Mouse (Mus musculus): ENCODE results near the gene Asb11. TPM values are rescaled to one million over a fixed set of nuclear protein-coding genes. Genes with fewer than 3 reads are reported as not detected.

The Asb11 gene
- polyA plus RNA-seq (2014; fragmentation: Nextera tagmentation; extraction: Ambion mirVana) = not detected in 2 replicates

DNA sequence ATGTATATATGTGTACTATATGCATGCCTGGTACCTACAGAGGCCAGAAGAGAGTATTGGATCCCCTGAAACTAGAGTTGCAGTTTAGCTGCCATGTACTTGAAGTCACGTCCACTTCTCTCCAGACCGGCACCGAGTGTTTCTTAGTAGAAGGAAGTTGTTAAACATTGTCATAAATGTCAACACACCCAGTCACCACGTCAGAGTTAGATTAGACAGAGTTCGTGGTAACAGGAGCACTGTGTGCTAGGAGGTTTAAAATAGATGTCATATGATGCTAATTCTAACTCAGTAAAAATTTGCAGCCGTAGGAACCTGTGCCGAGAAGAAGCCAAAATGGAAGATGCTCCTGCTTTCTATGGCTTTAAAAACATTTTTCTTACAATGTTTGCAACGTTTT is at the start of gene Asb11:
Gene Asb11 (plus strand): TSS at position 286 of the 400 bp plus-strand sequence.
- peaks cover 2% of the 10 kb centered on the region; the same call in 1 of the 2 replicates for H3K27me3 ChIP-seq (ENCODE audit: control insufficient read depth, insufficient read depth, low read length)

DNA sequence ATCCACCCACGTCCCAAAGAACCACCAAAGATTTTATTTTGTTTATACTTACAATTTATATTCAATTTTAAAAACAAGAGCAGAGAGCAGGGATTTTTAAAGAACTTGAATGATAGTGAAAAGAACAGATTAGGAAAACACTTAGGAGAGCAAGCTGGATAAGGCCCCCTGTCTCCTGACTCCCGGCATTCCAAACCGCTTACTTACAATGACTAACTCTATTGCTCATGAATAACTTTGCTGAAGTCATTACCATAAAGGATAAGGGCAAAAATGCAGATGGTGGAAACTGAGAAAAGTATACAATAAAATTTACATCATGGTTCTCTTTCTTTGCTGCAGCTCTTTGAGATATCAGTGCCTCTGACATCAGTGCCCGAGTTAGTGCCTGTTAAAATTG is 42.7 kb upstream of the Asb11 start:
- no peak for DNase-seq (ENCODE audit: low spot score)
- Histone ChIP-seq H3K9me3 (ENCODE audit: control insufficient read depth, low read length) (no peaks in the 10 kb centered on the region), H3K4me1 (replicated peaks; ENCODE audit: control insufficient read depth, insufficient read depth, low read length) (no peaks in the 10 kb centered on the region), H3K36me3 (ENCODE audit: control insufficient read depth, insufficient read depth, low read length) (no peaks in the 10 kb centered on the region), H3K4me2 (ENCODE audit: low read depth, low read length, severe bottlenecking) (no peak overlapping the region), H3K27me3 (ENCODE audit: control insufficient read depth, insufficient read depth, low read length) (no peaks in the 10 kb centered on the region), H3K27ac (ENCODE audit: low read depth, low read length) (no peak overlapping the region), H3K4me3 (ENCODE audit: low read depth, low read length) (no peak overlapping the region), H3K9ac (ENCODE audit: low read length) (no peak overlapping the region)
- ATAC-seq (replicated peaks; ENCODE audit: low FRiP score) = no peak
- WGBS = 78% methylated on average over 4 of the region's 4 CpGs

More for the DNA sequence above, at the start of gene Asb11:
- no peak within 1 kb of the TSS for H3K9ac ChIP-seq (ENCODE audit: low read length)
- no peak within 1 kb of the TSS for H3K4me3 ChIP-seq (ENCODE audit: low read depth, low read length)
- ATAC-seq (replicated peaks; ENCODE audit: low FRiP score) (no peak), DNase-seq (ENCODE audit: low spot score) (no peak)
- no peak within 1 kb of the TSS for H3K4me2 ChIP-seq (ENCODE audit: low read depth, low read length, severe bottlenecking)
- H3K4me1 ChIP-seq (replicated peaks; ENCODE audit: control insufficient read depth, insufficient read depth, low read length) = no peaks in the 10 kb centered on the region
- no peak within 1 kb of the TSS for H3K27ac ChIP-seq (ENCODE audit: low read depth, low read length)
- 83% methylated on average over 8 of the region's 8 CpGs for WGBS
- no peaks in the 10 kb centered on the region for H3K36me3 ChIP-seq (ENCODE audit: control insufficient read depth, insufficient read depth, low read length)
- no peaks in the 10 kb centered on the region for H3K9me3 ChIP-seq (ENCODE audit: control insufficient read depth, low read length)

DNA sequence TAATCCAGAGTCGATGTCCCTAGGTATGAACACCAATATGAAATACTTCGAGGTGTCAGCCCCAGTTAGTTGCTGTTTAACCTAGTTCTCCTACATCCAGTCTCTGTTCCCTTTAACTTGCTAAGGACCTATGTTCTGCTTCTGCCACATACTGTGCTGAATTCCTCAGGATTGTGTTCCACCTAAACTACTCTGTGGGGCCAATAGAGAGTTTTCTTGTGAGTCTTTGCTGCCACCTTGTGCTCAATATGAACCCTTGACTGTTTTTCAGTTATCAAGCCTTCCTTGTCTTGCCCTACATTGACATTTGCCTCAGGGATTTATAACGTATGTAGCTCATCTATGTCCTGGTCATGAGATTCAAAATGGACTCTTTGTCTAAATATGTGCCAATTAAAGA is 38.3 kb upstream of the Asb11 start:
- Histone ChIP-seq H3K4me1 (replicated peaks; ENCODE audit: control insufficient read depth, insufficient read depth, low read length) (no peaks in the 10 kb centered on the region), H3K4me3 (ENCODE audit: low read depth, low read length) (no peak overlapping the region), H3K27me3 (ENCODE audit: control insufficient read depth, insufficient read depth, low read length) (no peaks in the 10 kb centered on the region), H3K36me3 (ENCODE audit: control insufficient read depth, insufficient read depth, low read length) (no peaks in the 10 kb centered on the region), H3K27ac (ENCODE audit: low read depth, low read length) (no peak overlapping the region), H3K9ac (ENCODE audit: low read length) (no peak overlapping the region), H3K4me2 (ENCODE audit: low read depth, low read length, severe bottlenecking) (no peak overlapping the region), H3K9me3 (ENCODE audit: control insufficient read depth, low read length) (no peaks in the 10 kb centered on the region)
- ATAC-seq (replicated peaks; ENCODE audit: low FRiP score) (0 out of 2 replicates have a peak, but pooled peaks have one; percentile 21), DNase-seq (ENCODE audit: low spot score) (no peak)
- WGBS = 58% methylated on average over 3 of the region's 3 CpGs

DNA sequence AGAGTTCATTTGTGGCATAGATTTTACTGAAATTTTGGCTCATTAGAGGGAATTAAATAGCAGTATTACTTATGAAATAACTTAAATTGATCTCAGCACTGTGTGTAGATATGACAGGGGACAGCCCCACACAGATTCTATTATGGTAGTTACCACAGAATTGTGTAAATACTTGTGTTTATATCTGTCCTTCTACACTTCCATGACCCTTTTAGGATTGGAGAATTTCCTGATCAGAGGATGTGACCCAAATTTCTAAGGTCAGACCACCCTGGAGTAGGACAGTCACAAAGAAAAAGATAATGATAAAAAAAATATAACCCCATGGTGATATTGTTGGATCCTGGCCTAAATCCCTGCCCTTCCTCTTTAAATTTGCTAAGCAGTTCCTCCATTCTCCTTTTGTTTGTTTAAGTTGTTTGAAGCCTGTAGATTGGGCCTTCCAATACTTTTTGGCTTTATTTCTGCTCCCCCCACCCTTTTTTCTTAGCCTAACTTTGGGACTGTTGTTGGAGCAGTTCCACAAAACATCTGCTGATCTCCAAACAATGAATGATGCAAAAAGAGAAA is 31.6 kb upstream of the Asb11 start:
- Histone ChIP-seq H3K27ac (ENCODE audit: low read depth, low read length) (no peak overlapping the region), H3K9ac (ENCODE audit: low read length) (no peak overlapping the region), H3K27me3 (ENCODE audit: control insufficient read depth, insufficient read depth, low read length) (peaks cover 2% of the 10 kb centered on the region; the same call in 1 of the 2 replicates), H3K4me1 (replicated peaks; ENCODE audit: control insufficient read depth, insufficient read depth, low read length) (no peaks in the 10 kb centered on the region), H3K36me3 (ENCODE audit: control insufficient read depth, insufficient read depth, low read length) (no peaks in the 10 kb centered on the region), H3K4me2 (ENCODE audit: low read depth, low read length, severe bottlenecking) (no peak overlapping the region), H3K4me3 (ENCODE audit: low read depth, low read length) (no peak overlapping the region), H3K9me3 (ENCODE audit: control insufficient read depth, low read length) (no peaks in the 10 kb centered on the region)
- ATAC-seq (replicated peaks; ENCODE audit: low FRiP score) = no peak
- DNase-seq (ENCODE audit: low spot score) = no peak

GRCm38 (mm10) chrX:164406133-164407022 is 30.4 kb upstream of the Asb11 start:
- Histone ChIP-seq H3K4me2 (ENCODE audit: low read depth, low read length, severe bottlenecking) (no peak overlapping the region), H3K9me3 (ENCODE audit: control insufficient read depth, low read length) (no peaks in the 10 kb centered on the region), H3K36me3 (ENCODE audit: control insufficient read depth, insufficient read depth, low read length) (no peaks in the 10 kb centered on the region), H3K27ac (ENCODE audit: low read depth, low read length) (no peak overlapping the region), H3K4me1 (replicated peaks; ENCODE audit: control insufficient read depth, insufficient read depth, low read length) (no peaks in the 10 kb centered on the region), H3K9ac (ENCODE audit: low read length) (no peak overlapping the region), H3K27me3 (ENCODE audit: control insufficient read depth, insufficient read depth, low read length) (peaks cover 2% of the 10 kb centered on the region; the same call in 1 of the 2 replicates), H3K4me3 (ENCODE audit: low read depth, low read length) (no peak overlapping the region)
- ATAC-seq (replicated peaks; ENCODE audit: low FRiP score) = no peak
- WGBS = 80% methylated on average over 9 of the region's 9 CpGs
- no peak for DNase-seq (ENCODE audit: low spot score)

DNA sequence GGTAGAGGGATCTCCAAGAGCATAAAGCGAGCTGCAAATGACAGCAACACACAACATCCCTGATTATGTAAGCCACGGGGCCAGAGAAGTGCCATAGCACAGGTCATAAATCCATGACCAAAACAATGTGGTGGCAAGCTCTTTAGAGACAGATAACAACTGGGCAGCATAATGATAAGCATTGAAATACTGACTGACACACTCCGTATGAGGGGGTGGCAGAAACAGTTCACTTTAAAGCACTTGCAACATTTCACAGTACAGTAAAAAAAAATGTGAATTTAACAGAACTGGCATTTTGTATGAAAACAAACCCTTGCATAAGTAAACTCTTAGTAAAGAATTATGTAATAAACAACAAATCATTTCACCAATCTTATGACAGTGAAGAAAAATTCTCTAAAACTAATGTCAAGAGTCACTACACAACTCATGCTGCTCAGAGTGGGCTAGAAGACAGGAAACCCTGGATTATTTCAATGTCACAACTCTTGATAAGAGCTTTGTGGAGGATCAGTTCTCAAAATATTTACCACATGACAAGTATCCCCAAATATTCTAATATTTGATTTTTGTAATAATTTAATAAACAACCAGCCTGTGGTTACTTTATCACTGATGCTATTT is 28.4 kb upstream of the Asb11 start:
- Histone ChIP-seq H3K4me1 (replicated peaks; ENCODE audit: control insufficient read depth, insufficient read depth, low read length) (no peaks in the 10 kb centered on the region), H3K9me3 (ENCODE audit: control insufficient read depth, low read length) (no peaks in the 10 kb centered on the region), H3K27me3 (ENCODE audit: control insufficient read depth, insufficient read depth, low read length) (peaks cover 2% of the 10 kb centered on the region; the same call in 1 of the 2 replicates), H3K36me3 (ENCODE audit: control insufficient read depth, insufficient read depth, low read length) (no peaks in the 10 kb centered on the region), H3K4me3 (ENCODE audit: low read depth, low read length) (no peak overlapping the region), H3K27ac (ENCODE audit: low read depth, low read length) (no peak overlapping the region), H3K9ac (ENCODE audit: low read length) (no peak overlapping the region), H3K4me2 (ENCODE audit: low read depth, low read length, severe bottlenecking) (no peak overlapping the region)
- WGBS = 88% methylated on average over 3 of the region's 3 CpGs
- ATAC-seq (replicated peaks; ENCODE audit: low FRiP score) (no peak), DNase-seq (ENCODE audit: low spot score) (no peak)

DNA sequence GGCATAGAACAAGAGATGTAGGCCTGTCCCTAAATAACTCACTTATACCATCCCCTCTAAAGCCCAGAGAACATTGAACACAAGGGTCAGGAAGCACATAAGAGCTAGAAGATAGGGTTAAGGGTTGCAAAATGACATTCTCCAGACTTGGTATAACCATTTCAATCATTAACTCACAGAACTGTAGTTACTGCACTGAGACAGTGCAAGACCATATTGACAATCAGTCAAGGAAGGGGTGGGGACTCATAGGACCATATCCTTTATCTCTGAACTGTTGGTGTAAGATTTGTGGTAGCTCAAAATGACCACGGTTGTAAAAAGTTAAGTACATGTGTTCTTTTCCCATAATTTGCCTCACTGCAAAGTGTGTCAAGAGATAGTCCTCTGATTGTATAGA is 26.2 kb upstream of the Asb11 start:
- Histone ChIP-seq H3K27ac (ENCODE audit: low read depth, low read length) (no peak overlapping the region), H3K9ac (ENCODE audit: low read length) (no peak overlapping the region), H3K4me3 (ENCODE audit: low read depth, low read length) (no peak overlapping the region), H3K27me3 (ENCODE audit: control insufficient read depth, insufficient read depth, low read length) (peaks cover 2% of the 10 kb centered on the region; the same call in 1 of the 2 replicates), H3K9me3 (ENCODE audit: control insufficient read depth, low read length) (no peaks in the 10 kb centered on the region), H3K36me3 (ENCODE audit: control insufficient read depth, insufficient read depth, low read length) (no peaks in the 10 kb centered on the region), H3K4me2 (ENCODE audit: low read depth, low read length, severe bottlenecking) (no peak overlapping the region), H3K4me1 (replicated peaks; ENCODE audit: control insufficient read depth, insufficient read depth, low read length) (no peaks in the 10 kb centered on the region)
- ATAC-seq (replicated peaks; ENCODE audit: low FRiP score) = no peak
- WGBS = 83% methylated on average over 1 of the region's 1 CpGs
- no peak for DNase-seq (ENCODE audit: low spot score)

DNA sequence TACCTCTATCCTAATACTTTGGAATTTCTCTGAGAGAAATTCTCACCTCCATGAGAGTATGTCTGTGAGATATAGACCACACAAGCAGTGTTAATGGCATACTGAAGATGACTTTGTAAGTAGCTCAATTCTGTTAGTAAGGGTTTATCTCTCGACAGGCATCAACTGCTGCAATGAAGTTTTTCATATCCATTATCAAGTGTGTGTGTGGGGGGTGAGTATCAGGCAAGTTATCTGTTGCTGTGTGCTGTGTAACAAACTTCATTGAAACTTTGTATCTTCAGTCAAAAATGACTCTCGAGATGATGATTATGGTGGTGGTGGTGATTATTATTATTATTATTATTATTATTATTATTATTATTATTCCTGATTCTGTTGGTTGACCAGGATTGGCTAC is 20.0 kb upstream of the Asb11 start:
- H3K9me3 ChIP-seq (ENCODE audit: control insufficient read depth, low read length) = no peaks in the 10 kb centered on the region
- H3K36me3 ChIP-seq (ENCODE audit: control insufficient read depth, insufficient read depth, low read length) = no peaks in the 10 kb centered on the region
- 82% methylated on average over 2 of the region's 2 CpGs for WGBS
- no peak overlapping the region for H3K4me2 ChIP-seq (ENCODE audit: low read depth, low read length, severe bottlenecking)
- no peak overlapping the region for H3K4me3 ChIP-seq (ENCODE audit: low read depth, low read length)
- H3K27ac ChIP-seq (ENCODE audit: low read depth, low read length) = no peak overlapping the region
- H3K27me3 ChIP-seq (ENCODE audit: control insufficient read depth, insufficient read depth, low read length) = no peaks in the 10 kb centered on the region
- DNase-seq (ENCODE audit: low spot score) = no peak
- no peaks in the 10 kb centered on the region for H3K4me1 ChIP-seq (replicated peaks; ENCODE audit: control insufficient read depth, insufficient read depth, low read length)
- no peak for ATAC-seq (replicated peaks; ENCODE audit: low FRiP score)
- no peak overlapping the region for H3K9ac ChIP-seq (ENCODE audit: low read length)

Data from forebrain, embryonic 11.5 days (tissue).